Mouse (Mus musculus): ENCODE data around the gene Rrp12. TPM values are rescaled to one million over a fixed set of nuclear protein-coding genes. Genes with fewer than 3 reads are reported as not detected.
A peak's percentile ranks its signal among the peaks of the same experiment; 100 is the strongest.
"Not testable (repeated sequence)": the region's sequence is repeated elsewhere in the genome, so short reads cannot be mapped to it uniquely, and the experiment has no call there.

Rrp12 gene
- total RNA-seq, 2 experiments from 2014 or later: 36.3 to 37.1 TPM

DNA sequence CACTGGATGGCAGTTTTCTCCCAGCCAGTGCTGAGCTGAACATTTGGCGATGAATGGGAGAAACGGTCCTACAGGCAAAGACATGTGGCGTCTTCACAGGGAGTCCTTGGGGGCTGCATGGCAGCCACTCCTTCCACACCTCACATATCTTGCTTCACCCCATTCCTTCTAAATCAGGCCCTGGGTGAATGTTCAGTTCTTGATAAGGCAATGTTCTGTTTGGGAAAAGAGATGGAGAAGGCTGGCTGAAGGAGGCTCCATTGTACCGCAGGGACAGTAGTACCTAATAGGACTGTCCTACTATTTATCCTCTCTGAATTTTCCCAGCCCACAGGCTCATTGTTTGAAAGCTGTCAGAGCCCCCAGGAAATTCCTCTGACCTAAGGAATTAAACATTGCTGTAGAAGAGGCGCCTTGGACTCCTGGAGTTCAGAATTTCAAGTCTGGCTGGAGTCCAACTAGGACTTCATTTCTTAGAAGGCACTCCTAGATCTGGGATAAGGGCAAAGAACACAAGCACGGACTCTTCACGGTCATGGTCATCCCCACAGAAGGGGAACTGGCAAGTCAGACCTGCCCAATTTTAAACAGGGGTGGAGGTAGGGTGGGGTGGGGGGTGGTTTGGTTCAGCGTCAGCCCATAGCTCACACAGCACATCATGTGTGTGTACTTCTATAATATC is 11.2 kb upstream of the Rrp12 start:
- no peak for DNase-seq (ENCODE audit: low spot score in 2 of 2)

GRCm38 (mm10) chr19:41906311-41907078 is 10.5 kb upstream of the Rrp12 start:
- DNase-seq (ENCODE audit: low spot score in 2 of 2): no peak

DNA sequence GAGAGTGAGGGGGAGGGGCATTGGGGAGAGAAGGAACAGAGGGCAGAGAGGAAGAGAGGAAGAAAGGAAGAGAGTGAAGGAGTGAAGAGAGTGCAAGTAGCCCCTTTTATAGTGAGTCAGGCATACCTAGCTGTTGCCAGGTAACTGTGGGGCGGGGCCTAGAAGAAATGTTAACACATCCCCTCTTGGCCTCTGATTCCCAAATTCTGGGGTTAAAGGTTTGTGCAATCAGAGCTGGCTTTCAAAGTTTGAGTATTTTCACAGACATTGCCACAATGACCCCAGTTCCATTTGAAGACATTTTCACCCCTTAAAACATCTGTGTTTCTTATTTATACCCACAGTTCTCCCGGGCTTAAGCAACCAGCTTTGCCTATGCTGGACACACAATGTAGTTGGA is 9.3 kb upstream of the Rrp12 start:
- no peak for DNase-seq (ENCODE audit: low spot score in 2 of 2)

DNA sequence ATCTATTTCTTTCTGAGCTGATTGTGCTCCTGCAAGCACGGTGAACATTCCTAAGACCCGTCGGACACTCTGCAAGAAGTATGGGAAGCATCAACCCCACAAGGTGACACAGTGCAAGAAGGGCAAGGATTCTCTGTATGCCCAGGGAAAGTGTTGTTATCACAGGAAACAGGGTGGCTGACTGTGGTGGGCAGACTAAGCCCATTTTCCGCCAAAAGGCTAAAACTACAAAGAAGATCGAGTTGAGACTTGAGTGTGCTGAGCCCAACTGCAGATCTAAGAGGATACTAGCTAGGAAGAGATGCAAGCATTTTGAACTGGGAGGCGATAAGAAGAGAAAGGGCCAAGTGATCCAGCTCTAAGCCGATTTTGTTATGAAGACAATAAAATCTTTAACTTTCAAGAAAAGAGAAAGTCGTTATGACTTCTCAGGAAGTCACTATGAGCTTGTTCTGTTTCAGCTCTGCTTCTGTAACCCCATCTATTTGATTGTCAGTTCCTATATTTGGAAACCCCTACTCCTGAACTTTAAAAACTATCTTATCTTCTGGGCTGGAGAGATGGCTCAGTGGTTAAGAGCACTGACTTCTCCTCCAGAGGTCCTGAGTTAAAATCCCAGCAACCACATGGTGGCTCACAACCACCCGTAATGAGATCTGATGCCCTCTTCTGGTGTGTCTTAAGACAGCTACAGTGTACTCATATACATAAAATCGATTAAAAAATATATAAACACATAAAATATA is 7.0 kb upstream of the Rrp12 start:
- no peak for DNase-seq (ENCODE audit: low spot score in 2 of 2)

DNA sequence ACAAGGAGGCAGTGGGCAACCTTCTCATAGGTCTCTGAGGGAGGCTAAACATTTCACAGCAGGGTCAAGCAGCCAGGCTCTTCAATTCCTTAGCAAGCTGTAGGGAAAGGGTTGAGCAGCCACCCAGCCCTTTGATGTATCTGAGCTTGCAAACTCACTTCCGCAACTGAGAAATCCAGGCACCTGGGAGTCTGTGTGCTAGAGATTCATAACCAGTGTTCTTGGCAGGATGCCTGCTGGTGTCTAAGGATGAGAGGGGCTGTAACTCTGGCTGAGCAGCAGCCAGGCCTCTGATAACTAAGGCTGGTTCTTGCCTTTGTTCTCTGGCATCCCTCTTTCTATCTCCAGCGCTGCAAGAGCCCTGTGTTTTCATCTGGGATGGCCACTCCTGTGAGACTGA is 5.7 kb upstream of the Rrp12 start:
- DNase-seq (ENCODE audit: low spot score in 2 of 2): no peak

GRCm38 (mm10) chr19:41900495-41901090 is 4.6 kb upstream of the Rrp12 start:
- no peak for DNase-seq (ENCODE audit: low spot score in 2 of 2)

DNA sequence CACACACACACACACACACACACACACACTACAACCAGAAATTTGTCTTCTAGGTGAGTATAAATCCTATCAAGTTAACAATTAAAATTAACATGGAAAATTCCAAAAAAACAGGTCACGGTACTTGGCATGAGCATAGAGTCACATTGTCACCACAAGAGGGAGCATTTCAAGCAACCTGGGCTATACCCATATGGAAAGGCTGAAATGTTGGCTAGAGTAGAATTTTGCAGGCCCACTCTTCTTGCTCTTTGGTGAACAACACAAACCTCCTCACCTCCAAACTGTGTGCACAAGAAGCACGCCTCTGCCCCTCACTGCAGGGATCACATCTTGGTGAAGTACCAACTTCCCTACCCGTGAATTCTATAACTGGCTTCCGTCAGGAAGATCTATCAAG is 2.9 kb upstream of the Rrp12 start:
- peak in 1 of 2 experiments; percentile 21 for DNase-seq (ENCODE audit: low spot score in 2 of 2)

DNA sequence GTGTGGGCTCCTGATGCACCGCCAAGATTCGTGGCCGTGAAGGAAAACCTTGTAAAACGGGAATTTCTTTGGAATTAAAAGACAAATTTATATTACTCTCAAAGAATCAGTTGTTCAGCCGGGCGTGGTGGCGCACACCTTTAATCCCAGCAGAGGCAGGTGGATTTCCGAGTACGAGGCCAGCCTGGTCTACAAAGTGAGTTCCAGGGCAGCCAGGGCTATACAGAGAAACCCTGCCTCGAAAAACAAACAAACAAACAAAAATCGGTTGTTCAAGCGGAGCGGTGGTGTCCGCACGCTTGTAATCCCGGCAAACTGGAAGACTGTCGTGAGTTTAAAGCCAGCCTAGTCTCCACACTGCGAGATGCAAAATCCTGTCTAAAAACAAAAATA is 342 bp upstream of the Rrp12 start:
- DNase-seq (ENCODE audit: low spot score in 2 of 2): no peak

DNA sequence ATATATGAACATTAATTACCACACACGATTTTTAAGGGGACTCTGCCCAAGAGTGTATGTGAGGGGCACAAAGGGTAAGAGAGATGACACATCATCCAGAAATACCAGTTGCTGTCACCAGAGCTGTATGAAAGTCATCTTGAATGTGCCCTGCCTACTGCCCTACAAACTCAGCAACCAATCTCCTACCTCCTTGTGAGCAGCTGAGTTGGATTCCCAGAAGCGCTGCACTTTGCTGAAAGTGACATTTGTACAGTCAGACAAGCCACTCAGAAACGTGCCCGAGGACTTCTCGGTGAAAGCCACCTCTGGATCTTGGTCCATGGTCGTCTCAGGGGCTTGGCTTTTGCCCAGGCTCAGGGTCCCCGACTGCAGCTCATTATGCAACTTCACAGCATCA is 1.0 kb downstream of the Rrp12 start:
- no peak for DNase-seq (ENCODE audit: low spot score in 2 of 2)

DNA sequence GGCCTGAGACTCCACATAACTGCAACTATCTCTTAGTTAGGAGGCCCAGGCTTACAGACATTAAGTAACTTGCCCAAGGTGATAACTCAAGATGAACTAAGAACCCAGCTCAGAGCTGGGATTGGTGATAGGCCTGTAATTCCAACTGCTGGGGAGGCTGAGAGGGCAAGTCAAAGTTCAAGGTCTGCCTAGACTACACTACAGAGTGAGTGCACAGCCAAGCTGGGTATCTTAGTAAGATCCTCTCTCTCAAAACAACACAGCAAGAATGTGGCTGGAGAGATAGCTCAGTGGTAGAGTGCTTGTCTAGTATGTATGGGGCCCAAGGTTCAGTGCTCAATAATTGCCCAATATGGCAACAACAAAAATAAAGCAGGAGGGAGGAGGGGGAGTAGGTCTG is 7.8 kb downstream of the Rrp12 start:
- no peak for DNase-seq (ENCODE audit: low spot score in 2 of 2)

- DNase-seq (ENCODE audit: low spot score in 2 of 2): no peak
Observed at GRCm38 (mm10) chr19:41883882-41884281, 12.1 kb downstream of the Rrp12 start.

DNA sequence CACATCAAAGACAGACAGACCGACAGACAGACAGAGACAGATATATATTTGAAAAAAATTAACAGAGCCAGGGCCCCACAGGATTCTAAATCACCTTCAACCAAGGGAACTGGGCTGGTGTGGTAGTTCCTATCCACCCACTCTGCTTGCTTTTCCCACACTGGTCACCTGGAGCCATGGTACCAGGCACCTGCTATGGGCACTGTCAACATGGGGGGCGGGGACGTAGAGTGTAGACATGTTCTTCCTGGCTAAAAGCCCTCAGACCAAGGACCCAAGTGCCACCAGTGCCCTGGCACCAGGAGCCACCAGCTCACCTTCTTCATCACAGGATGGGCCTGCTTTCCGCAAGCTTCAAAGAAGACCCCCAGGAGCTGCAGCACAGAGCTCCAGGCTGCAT is 14.1 kb downstream of the Rrp12 start:
- DNase-seq (ENCODE audit: low spot score in 2 of 2): no peak

DNA sequence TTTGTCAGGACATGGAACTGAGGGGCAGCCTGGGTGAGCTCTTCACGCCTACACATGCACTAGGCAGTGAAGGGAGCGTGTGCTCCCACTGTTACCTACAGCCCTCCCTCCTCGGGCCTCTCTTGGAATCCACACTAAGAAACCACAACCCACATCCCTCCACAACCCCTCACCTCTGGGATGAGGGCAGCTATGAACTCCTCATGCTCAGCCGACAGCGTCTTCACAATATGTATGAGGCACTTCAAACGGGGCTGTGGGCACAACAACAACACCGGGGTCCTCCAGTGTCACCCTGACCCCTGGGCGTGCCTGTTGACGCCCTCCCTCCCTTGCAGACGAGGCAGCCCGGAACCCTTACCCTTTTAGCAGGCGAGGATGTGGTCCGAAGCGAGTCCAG is 21.6 kb downstream of the Rrp12 start:
- no peak for DNase-seq (ENCODE audit: low spot score in 2 of 2)

DNA sequence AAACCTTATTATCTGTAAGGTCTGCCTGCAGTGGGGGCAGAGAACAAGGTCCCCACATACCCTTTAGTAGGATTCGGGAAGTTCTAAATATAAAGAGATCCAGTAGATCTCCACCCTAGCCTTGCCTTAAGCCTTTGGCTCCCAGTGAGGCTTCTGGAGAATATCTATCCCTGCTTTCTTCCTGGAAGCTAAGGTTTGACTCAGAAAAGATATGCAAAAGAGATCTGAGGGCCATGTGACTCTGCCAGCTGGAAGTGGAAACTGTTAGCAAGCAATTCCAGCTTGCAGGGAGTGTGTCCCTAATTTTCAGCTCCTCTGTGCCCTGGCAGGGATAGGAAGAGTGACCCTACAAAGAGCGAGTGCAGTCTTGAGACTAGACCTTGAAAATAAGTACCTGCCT is 23.7 kb downstream of the Rrp12 start:
- no peak for DNase-seq (ENCODE audit: low spot score in 2 of 2)

- not testable (repeated sequence) for DNase-seq (ENCODE audit: low spot score in 2 of 2)
Observed at GRCm38 (mm10) chr19:41869946-41870345, 26.0 kb downstream of the Rrp12 start.

DNA sequence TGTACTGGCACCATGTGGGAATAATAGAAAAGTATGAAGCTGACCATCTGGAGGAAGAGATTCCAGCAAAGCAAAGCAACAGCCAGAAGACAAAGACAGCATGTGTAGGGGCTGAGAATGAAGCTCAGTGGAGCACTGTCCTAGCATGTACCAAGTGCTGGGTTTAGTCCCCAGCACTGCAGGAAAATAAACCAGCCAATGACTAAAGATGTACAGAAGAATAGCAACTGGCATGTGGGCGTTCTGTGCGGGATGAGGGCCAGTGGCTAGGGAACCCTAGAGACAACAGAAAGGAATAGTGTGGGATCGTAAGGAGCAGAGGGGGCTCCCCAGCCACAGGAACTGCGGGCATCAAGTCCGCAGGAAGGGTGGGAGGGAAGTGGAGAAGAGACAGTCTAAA is 26.7 kb downstream of the Rrp12 start:
- no peak for DNase-seq (ENCODE audit: low spot score in 2 of 2)

- no peak for DNase-seq (ENCODE audit: low spot score in 2 of 2)
Observed at GRCm38 (mm10) chr19:41866707-41867106, 29.3 kb downstream of the Rrp12 start.

- DNase-seq (ENCODE audit: low spot score in 2 of 2): no peak
Observed at GRCm38 (mm10) chr19:41857816-41858310, 38.1 kb downstream of the Rrp12 start.

DNA sequence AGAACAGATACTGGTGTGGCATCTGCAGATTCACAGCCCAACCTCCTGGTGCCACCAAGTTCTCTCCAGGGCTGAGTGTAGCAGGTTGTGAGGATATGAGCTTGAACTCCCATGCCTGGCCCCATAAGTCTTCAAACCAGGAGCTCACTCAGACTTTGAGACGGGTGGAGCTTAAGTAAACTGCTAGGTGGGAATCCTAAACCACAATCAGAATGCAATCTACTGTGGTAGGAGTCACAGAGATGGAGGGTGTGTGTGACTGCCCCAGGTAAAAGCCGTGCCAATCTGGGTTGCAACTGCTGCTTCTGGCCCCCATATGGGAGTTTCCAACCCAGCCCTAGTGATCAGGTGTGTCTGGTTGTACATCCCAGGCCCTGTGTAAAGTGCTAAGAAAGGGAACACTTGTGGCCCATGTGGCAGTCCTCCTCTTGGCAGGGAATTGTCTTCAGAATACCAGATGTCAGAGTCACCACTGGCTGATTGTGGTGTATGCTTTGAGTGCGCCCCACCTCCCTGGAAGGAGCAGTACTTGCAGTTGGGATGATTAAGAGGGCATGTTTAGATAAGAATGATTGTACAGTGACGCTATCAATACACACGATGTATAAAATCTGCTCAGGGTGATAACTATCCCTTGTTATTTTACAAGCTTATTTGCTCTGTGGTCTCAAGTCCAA is 38.7 kb downstream of the Rrp12 start:
- no peak for DNase-seq (ENCODE audit: low spot score in 2 of 2)

GRCm38 (mm10) chr19:41852423-41852822 is 43.5 kb downstream of the Rrp12 start:
- no peak for DNase-seq (ENCODE audit: low spot score in 2 of 2)
